Mouse (Mus musculus): ENCODE results near the gene Cdh3. TPM values are rescaled to one million over a fixed set of nuclear protein-coding genes. Genes with fewer than 3 reads are reported as not detected.

Cdh3 gene
- 1 to 10 TPM; 1.7 to 2.2 TPM for total RNA-seq (2021)
- long read RNA-seq, experiment 1 = 0 reads
- long read RNA-seq, experiment 2 = 0 reads

GRCm38 (mm10) chr8:106510365-106510975, at the start of gene Cdh3:
Gene Cdh3 (plus strand): TSS chr8:106510891.
- intact Hi-C loops (cut with DNase I) = no loop called here
- peak; percentile 29 for DNase-seq

GRCm38 (mm10) chr8:106462131-106462530, 48.6 kb upstream of the Cdh3 start:
- DNase-seq = no peak
- intact Hi-C loops (cut with DNase I) = no loop called here

- intact Hi-C loops (cut with DNase I) = no loop called here
- no peak for DNase-seq
These were observed 46.9 kb upstream of the Cdh3 start for GRCm38 (mm10) chr8:106463795-106464194.

GRCm38 (mm10) chr8:106469485-106469884, 41.2 kb upstream of the Cdh3 start:
- DNase-seq = no peak
- intact Hi-C loops (cut with DNase I) = no loop called here

GRCm38 (mm10) chr8:106474001-106474400, 36.7 kb upstream of the Cdh3 start:
- intact Hi-C loops (cut with DNase I) = no loop called here
- DNase-seq = no peak

- intact Hi-C loops (cut with DNase I) = no loop called here
- DNase-seq = peak in 1 of 2 experiments; percentile 19
These were observed 10.5 kb upstream of the Cdh3 start, which contains the start of gene 6030452D12Rik for GRCm38 (mm10) chr8:106500018-106500685. Gene 6030452D12Rik (plus strand): TSS chr8:106500522.

GRCm38 (mm10) chr8:106504241-106504640, 6.5 kb upstream of the Cdh3 start:
- DNase-seq = no peak
- intact Hi-C loops (cut with DNase I) = no loop called here

- DNase-seq = no peak
- intact Hi-C loops (cut with DNase I) = no loop called here
These were observed 5.2 kb upstream of the Cdh3 start for GRCm38 (mm10) chr8:106505328-106505965.

GRCm38 (mm10) chr8:106506106-106506505, 4.6 kb upstream of the Cdh3 start:
- DNase-seq = no peak
- intact Hi-C loops (cut with DNase I) = no loop called here

- DNase-seq = peak; percentile 30 to 38
- intact Hi-C loops (cut with DNase I) = no loop called here
These were observed 2.8 kb upstream of the Cdh3 start for GRCm38 (mm10) chr8:106507761-106508331.

- DNase-seq = no peak
- intact Hi-C loops (cut with DNase I) = no loop called here
These were observed 2.2 kb upstream of the Cdh3 start for GRCm38 (mm10) chr8:106508456-106508855.

- no peak for DNase-seq
- intact Hi-C loops (cut with DNase I) = no loop called here
These were observed 1.5 kb upstream of the Cdh3 start for GRCm38 (mm10) chr8:106509079-106509780.

- intact Hi-C loops (cut with DNase I) = no loop called here
- DNase-seq = no peak
These were observed 392 bp downstream of the Cdh3 start for GRCm38 (mm10) chr8:106511065-106511501.

GRCm38 (mm10) chr8:106511531-106512041, 895 bp downstream of the Cdh3 start:
- DNase-seq = peak in 1 of 2 experiments; percentile 24
- intact Hi-C loops (cut with DNase I) = no loop called here

GRCm38 (mm10) chr8:106512475-106513150, 1.9 kb downstream of the Cdh3 start:
- DNase-seq = no peak
- intact Hi-C loops (cut with DNase I) = no loop called here

- intact Hi-C loops (cut with DNase I) = no loop called here
- DNase-seq = no peak
These were observed 5.3 kb downstream of the Cdh3 start for GRCm38 (mm10) chr8:106515946-106516479.

- intact Hi-C loops (cut with DNase I) = no loop called here
- no peak for DNase-seq
These were observed 5.9 kb downstream of the Cdh3 start for GRCm38 (mm10) chr8:106516581-106516980.

- intact Hi-C loops (cut with DNase I) = no loop called here
- DNase-seq = no peak
These were observed 8.1 kb downstream of the Cdh3 start for GRCm38 (mm10) chr8:106518763-106519162.

- intact Hi-C loops (cut with DNase I) = no loop called here
- no peak for DNase-seq
These were observed 9.9 kb downstream of the Cdh3 start for GRCm38 (mm10) chr8:106520578-106520977.

GRCm38 (mm10) chr8:106521845-106522244, 11.2 kb downstream of the Cdh3 start:
- intact Hi-C loops (cut with DNase I) = no loop called here
- DNase-seq = no peak
